Mouse (Mus musculus) liver, adult 2 months (tissue): Measurements from ENCODE around the gene Cfap157. TPM values are rescaled to one million over a fixed set of nuclear protein-coding genes. Genes with fewer than 3 reads are reported as not detected.

Experiments
- DNase-seq: peaks from one replicate; pipeline ENCODE4 v3.0.0-alpha.2; 2011; ENCODE audit warnings: low read depth, low spot score; ENCODE audit errors: extremely low read depth
- H3K27ac ChIP-seq: fragments of 200-500 bp; replicated peaks from 2 replicates; pipeline ENCODE4 v1.5.1; 2012; ENCODE audit warnings: low read depth, mild to moderate bottlenecking, control low read depth, inconsistent platforms, low read length; ENCODE audit not compliant: insufficient read depth
- H3K27me3 ChIP-seq: fragments of 200-500 bp; 2 replicates; pipeline ENCODE4 v1.6.1; 2012; ENCODE audit warnings: mild to moderate bottlenecking, moderate library complexity, low read length, inconsistent platforms; ENCODE audit not compliant: control insufficient read depth, insufficient read depth
- H3K36me3 ChIP-seq: fragments of 200-500 bp; 2 replicates; pipeline ENCODE4 v1.6.1; 2012; ENCODE audit warnings: low read length, inconsistent platforms; ENCODE audit not compliant: control insufficient read depth, insufficient read depth
- H3K4me1 ChIP-seq: fragments of 200-500 bp; 2 replicates; pipeline ENCODE4 v1.6.1; 2011; ENCODE audit warnings: low read length; ENCODE audit not compliant: control insufficient read depth, insufficient read depth
- H3K4me3 ChIP-seq: fragments of 200-500 bp; 2 replicates; pipeline ENCODE4 v1.5.1; 2011; ENCODE audit warnings: low read depth, mild to moderate bottlenecking, control low read depth, low read length, moderate library complexity; ENCODE audit not compliant: insufficient read depth
- H3K79me2 ChIP-seq: fragments of 200-500 bp; 2 replicates; pipeline ENCODE4 v1.6.1; 2012; ENCODE audit warnings: inconsistent platforms, mild to moderate bottlenecking, low read length, moderate library complexity; ENCODE audit not compliant: control insufficient read depth, insufficient read depth
- H3K9ac ChIP-seq: fragments of 200-500 bp; 2 replicates; pipeline ENCODE4 v1.6.1; 2012; ENCODE audit warnings: low read depth, mild to moderate bottlenecking, control low read depth, inconsistent platforms, low read length
- CTCF ChIP-seq: fragments of 200-500 bp; IDR thresholded peaks from 2 replicates; pipeline ENCODE4 v1.5.1; 2011; ENCODE audit warnings: low read depth, low read length, control low read depth
- POLR2A ChIP-seq: fragments of 200-500 bp; IDR thresholded peaks from 2 replicates; pipeline ENCODE4 v1.6.1; 2011; ENCODE audit warnings: low read length, control low read depth; ENCODE audit not compliant: insufficient read depth; ENCODE audit errors: extremely low read depth
- WGBS: fragments of 180-500 bp; shearing (Covaris S2); methylation state at CpG from one replicate; pipeline ENCODE4 v1.1.7; 2018; 5-methylcytosine and 5-hydroxymethylcytosine counted together
- polyA plus RNA-seq: library from polyadenylated mRNA; depleted of rRNA; stranded (reverse); fragments of >200 nt; gene quantifications from 2 replicates; pipeline ENCODE4 v1.2.3, GENCODE M21; 2012
- total RNA-seq: library from RNA; depleted of rRNA; stranded (reverse); fragments of >200 nt; gene quantifications from 2 replicates; pipeline ENCODE4 v1.2.3, GENCODE M21; 2014

Gene Cfap157
- total and polyA plus RNA-seq, 2 experiments: not detected

- DNase-seq: no peak
- H3K27ac ChIP-seq: peak overlapping the region; percentile 37
- no peak overlapping the region for H3K4me3 ChIP-seq
- whole genome bisulfite sequencing: 68% methylated on average over 4 of the region's 4 CpGs
- H3K4me1 ChIP-seq: peaks cover 9% of the 10 kb centered on the region; the same call in 1 of the 2 replicates
- H3K79me2 ChIP-seq: no peaks in the 10 kb centered on the region
- no peaks in the 10 kb centered on the region for H3K36me3 ChIP-seq
- TF ChIP-seq POLR2A (no peak), CTCF (no peak)
- H3K27me3 ChIP-seq: no peaks in the 10 kb centered on the region
- H3K9ac ChIP-seq: no peak overlapping the region
These were observed 49.7 kb downstream of the Cfap157 start for GRCm38 (mm10) chr2:32734480-32734879.

- no peaks in the 10 kb centered on the region for H3K27me3 ChIP-seq
- no peaks in the 10 kb centered on the region for H3K79me2 ChIP-seq
- TF ChIP-seq CTCF (no peak), POLR2A (no peak)
- no peak overlapping the region for H3K27ac ChIP-seq
- DNase-seq: no peak
- H3K36me3 ChIP-seq: no peaks in the 10 kb centered on the region
- no peak overlapping the region for H3K9ac ChIP-seq
- WGBS: 77% methylated on average over 6 of the region's 6 CpGs
- H3K4me3 ChIP-seq: no peak overlapping the region
- peaks cover 9% of the 10 kb centered on the region; the same call in 1 of the 2 replicates for H3K4me1 ChIP-seq
These were observed 51.5 kb downstream of the Cfap157 start for GRCm38 (mm10) chr2:32732695-32733094.

DNA sequence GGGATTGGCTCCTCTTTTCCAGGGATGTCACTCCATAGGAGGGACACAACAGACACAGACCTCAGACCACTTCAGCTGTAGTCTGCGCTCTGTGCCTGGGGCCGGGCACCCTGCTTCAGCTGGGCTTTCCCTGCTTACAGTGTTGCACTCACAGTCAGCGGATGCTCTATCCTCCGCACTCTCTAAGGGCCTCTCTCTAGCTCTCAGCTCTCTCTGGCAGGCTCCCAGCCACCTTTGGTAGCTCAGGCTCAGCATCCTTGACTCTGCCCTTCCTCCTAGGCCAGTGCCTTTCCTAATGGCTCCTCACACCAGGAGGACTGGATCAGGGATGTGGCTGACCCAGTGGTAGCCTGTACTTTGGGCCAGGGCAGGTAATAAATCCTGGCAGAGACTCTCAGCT is 52.3 kb downstream of the Cfap157 start:
- Histone ChIP-seq H3K36me3 (no peaks in the 10 kb centered on the region), H3K4me1 (peaks cover 9% of the 10 kb centered on the region; the same call in 1 of the 2 replicates), H3K27ac (peak overlapping the region; percentile 53), H3K79me2 (no peaks in the 10 kb centered on the region), H3K27me3 (no peaks in the 10 kb centered on the region), H3K9ac (no peak overlapping the region), H3K4me3 (no peak overlapping the region)
- 80% methylated on average over 4 of the region's 4 CpGs for WGBS
- TF ChIP-seq CTCF (no peak), POLR2A (no peak)
- no peak for DNase-seq

DNA sequence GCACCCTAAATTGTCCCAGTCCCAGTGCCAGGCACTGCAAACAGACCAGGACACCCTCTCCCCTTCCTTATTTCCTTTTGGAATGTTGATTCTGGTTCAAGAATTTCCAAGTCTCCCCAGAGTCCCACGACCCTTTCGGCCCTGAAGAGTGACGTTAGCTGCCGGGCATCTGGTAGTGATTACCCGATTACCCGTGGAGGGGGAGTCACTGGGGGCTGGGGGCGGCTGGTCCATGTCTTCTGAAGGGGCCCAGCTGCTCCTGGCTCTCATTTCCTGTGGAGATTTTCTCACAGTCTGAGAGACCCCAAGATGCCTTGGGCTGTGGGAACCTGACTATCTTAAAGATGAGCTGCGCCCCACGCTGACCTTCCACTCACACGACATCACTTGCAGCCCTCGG is 53.4 kb downstream of the Cfap157 start:
- no peaks in the 10 kb centered on the region for H3K27me3 ChIP-seq
- 0 out of 2 replicates have a peak, but pooled peaks cover 5% of the 10 kb centered on the region for H3K4me1 ChIP-seq
- H3K27ac ChIP-seq: peak overlapping the region; percentile 63
- H3K9ac ChIP-seq: peak overlapping the region; percentile 39; the same call in 1 of the 2 replicates
- H3K79me2 ChIP-seq: no peaks in the 10 kb centered on the region
- peak overlapping the region; percentile 19; the same call in 1 of the 2 replicates for H3K4me3 ChIP-seq
- DNase-seq: no peak
- no peaks in the 10 kb centered on the region for H3K36me3 ChIP-seq
- 70% methylated on average over 11 of the region's 11 CpGs for WGBS
- no peak for TF ChIP-seq CTCF
- TF ChIP-seq POLR2A: no peak

DNA sequence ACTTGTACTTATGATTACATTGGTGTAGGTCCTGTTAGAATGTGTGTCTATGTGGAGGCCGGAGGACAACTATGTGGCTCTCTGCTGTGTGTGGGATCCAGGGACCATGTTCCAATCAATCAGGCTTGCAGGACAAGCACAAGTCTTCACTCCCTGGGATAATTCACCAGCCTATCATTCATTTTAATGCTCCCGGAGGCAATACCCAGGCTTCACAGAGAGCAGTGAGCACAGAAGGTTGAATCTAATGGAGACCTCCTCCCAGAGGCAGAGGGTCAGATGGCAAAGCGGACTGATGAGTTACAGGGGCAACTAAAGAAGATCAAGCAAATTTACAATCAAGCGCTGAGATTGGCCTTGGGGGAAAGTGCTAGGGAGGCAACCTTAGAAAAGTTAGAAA is 54.7 kb downstream of the Cfap157 start:
- TF ChIP-seq POLR2A (no peak), CTCF (no peak)
- H3K27me3 ChIP-seq: no peaks in the 10 kb centered on the region
- 0 out of 2 replicates have a peak, but pooled peaks cover 5% of the 10 kb centered on the region for H3K4me1 ChIP-seq
- H3K9ac ChIP-seq: no peak overlapping the region
- 82% methylated on average over 4 of the region's 4 CpGs for WGBS
- H3K36me3 ChIP-seq: no peaks in the 10 kb centered on the region
- no peaks in the 10 kb centered on the region for H3K79me2 ChIP-seq
- H3K4me3 ChIP-seq: 0 out of 2 replicates have a peak overlapping the region, but pooled peaks have one; percentile 8
- no peak for DNase-seq
- peak overlapping the region; percentile 22 for H3K27ac ChIP-seq

DNA sequence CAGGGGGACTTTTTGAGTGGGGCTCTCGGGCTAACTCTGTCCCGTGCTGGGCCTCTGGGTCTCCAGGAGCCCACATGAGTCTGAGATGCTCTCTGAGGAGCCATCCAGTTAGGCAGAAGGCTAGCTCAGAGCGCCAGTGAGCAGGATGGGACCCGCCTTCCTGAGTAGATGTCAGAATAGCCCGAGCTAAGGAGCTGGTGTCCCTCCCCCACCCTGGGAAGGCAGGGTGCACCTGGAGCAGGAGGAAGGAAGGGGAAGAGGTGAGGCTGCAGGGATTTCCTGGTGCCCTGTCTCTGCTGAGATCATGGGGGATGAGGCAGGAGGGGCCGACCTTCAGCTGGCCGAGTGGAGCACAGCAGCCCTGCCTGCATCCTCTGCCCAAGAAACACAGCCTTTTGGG is 55.8 kb downstream of the Cfap157 start:
- H3K27ac ChIP-seq: peak overlapping the region; percentile 17

More for the DNA sequence above, 55.8 kb downstream of the Cfap157 start:
- H3K4me1 ChIP-seq: 0 out of 2 replicates have a peak, but pooled peaks cover 5% of the 10 kb centered on the region
- WGBS: 67% methylated on average over 7 of the region's 7 CpGs
- H3K27me3 ChIP-seq: no peaks in the 10 kb centered on the region
- H3K79me2 ChIP-seq: no peaks in the 10 kb centered on the region
- H3K4me3 ChIP-seq: peak overlapping the region; percentile 56
- H3K9ac ChIP-seq: peak overlapping the region; percentile 39
- H3K36me3 ChIP-seq: no peaks in the 10 kb centered on the region
- no peak for DNase-seq
- TF ChIP-seq POLR2A (no peak), CTCF (no peak)
